Mouse (Mus musculus): ENCODE measurements at regions not wholly inside any gene's neighbourhood (a gene's known extent, or its start where the extent isn't known, plus 50 kb on each side); places are given as distances from the start of the nearest gene placed in this dataset.
A peak's percentile ranks its signal among the peaks of the same experiment; 100 is the strongest.

GRCm38 (mm10) chr2:168372356-168372755 is 90.8 kb upstream of the Kcng1 start:
- peaks cover 6% of the 10 kb centered on the region; the same call in 1 of the 2 replicates for H3K9me3 ChIP-seq (ENCODE audit: low read length)
- DNase-seq (ENCODE audit: low spot score) (no peak), ATAC-seq (ENCODE audit: low FRiP score) (no peak)
- H3K27ac ChIP-seq (ENCODE audit: low read depth, low read length): no peak overlapping the region
- H3K27me3 ChIP-seq (ENCODE audit: insufficient read depth, low read length): no peaks in the 10 kb centered on the region
- H3K9ac ChIP-seq (replicated peaks; ENCODE audit: low read length, poor library complexity, severe bottlenecking): no peak overlapping the region
- H3K4me1 ChIP-seq (ENCODE audit: insufficient read depth, low read length): no peaks in the 10 kb centered on the region
- H3K4me2 ChIP-seq (ENCODE audit: low read depth, low read length, poor library complexity, severe bottlenecking): no peak overlapping the region
- TF ChIP-seq CTCF (IDR thresholded peaks at IDR 0.05): no peak
- no peak overlapping the region for H3K4me3 ChIP-seq (ENCODE audit: low read depth, low read length)
- 92% methylated on average over 5 of the region's 5 CpGs for WGBS
- no peaks in the 10 kb centered on the region for H3K36me3 ChIP-seq (ENCODE audit: insufficient read depth, low read length)

DNA sequence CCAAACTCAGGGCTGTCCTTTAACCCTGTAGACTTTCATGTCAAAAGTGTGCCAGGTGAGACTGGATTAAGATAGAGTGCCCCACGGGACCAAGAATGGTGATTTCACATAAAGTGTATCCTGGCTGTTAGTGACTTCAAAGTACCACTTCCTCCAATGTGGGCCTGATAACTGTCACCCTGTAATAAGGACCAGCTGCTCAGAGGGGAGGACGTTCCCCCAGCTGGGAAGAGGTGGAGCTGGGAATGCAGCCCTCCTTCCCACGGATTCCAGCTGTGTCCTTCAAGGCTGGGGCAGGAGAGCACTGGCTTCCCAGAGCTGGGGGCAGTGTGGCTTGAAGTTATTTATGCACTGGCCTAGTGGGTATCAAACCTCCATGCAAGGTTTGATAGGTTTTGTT is 89.7 kb upstream of the Kcng1 start:
- H3K4me1 ChIP-seq (ENCODE audit: insufficient read depth, low read length): no peaks in the 10 kb centered on the region
- no peak overlapping the region for H3K9ac ChIP-seq (replicated peaks; ENCODE audit: low read length, poor library complexity, severe bottlenecking)
- TF ChIP-seq CTCF (IDR thresholded peaks at IDR 0.05): no peak
- DNase-seq (ENCODE audit: low spot score) (no peak), ATAC-seq (ENCODE audit: low FRiP score) (no peak)
- H3K4me3 ChIP-seq (ENCODE audit: low read depth, low read length): no peak overlapping the region
- H3K9me3 ChIP-seq (ENCODE audit: low read length): peaks cover 6% of the 10 kb centered on the region; the same call in 1 of the 2 replicates
- WGBS: 58% methylated on average over 3 of the region's 3 CpGs
- no peaks in the 10 kb centered on the region for H3K27me3 ChIP-seq (ENCODE audit: insufficient read depth, low read length)
- no peak overlapping the region for H3K4me2 ChIP-seq (ENCODE audit: low read depth, low read length, poor library complexity, severe bottlenecking)
- no peaks in the 10 kb centered on the region for H3K36me3 ChIP-seq (ENCODE audit: insufficient read depth, low read length)
- H3K27ac ChIP-seq (ENCODE audit: low read depth, low read length): no peak overlapping the region

DNA sequence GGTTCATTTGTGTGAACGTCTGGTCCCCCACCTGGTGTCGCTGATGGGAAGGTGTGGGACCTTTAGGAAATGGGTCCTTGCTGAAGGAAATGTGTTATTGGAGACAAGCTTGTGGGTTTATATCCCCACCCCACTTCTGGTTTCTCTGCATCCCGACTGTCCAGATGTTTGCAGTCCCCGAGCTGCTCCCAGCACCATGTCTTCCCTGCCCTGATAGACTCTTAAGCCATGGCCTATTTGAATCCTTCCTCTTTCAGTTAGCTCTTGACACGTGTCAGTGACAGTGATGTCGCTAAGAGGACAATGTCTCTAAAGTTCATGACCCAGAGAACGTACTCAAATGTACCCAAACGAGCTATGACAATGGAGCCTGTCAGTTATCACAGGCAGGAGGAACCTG is 77.7 kb upstream of the Kcng1 start:
- TF ChIP-seq CTCF (IDR thresholded peaks at IDR 0.05): no peak
- ATAC-seq (ENCODE audit: low FRiP score): no peak
- no peaks in the 10 kb centered on the region for H3K27me3 ChIP-seq (ENCODE audit: insufficient read depth, low read length)
- H3K4me2 ChIP-seq (ENCODE audit: low read depth, low read length, poor library complexity, severe bottlenecking): no peak overlapping the region
- H3K9ac ChIP-seq (replicated peaks; ENCODE audit: low read length, poor library complexity, severe bottlenecking): no peak overlapping the region
- H3K36me3 ChIP-seq (ENCODE audit: insufficient read depth, low read length): no peaks in the 10 kb centered on the region
- no peaks in the 10 kb centered on the region for H3K9me3 ChIP-seq (ENCODE audit: low read length)
- DNase-seq (ENCODE audit: low spot score): no peak
- H3K27ac ChIP-seq (ENCODE audit: low read depth, low read length): no peak overlapping the region
- no peak overlapping the region for H3K4me3 ChIP-seq (ENCODE audit: low read depth, low read length)
- peaks cover 2% of the 10 kb centered on the region; the same call in 1 of the 2 replicates for H3K4me1 ChIP-seq (ENCODE audit: insufficient read depth, low read length)
- 68% methylated on average over 8 of the region's 8 CpGs for WGBS

- DNase-seq (ENCODE audit: low spot score) (no peak), ATAC-seq (ENCODE audit: low FRiP score) (no peak)
- no peak for TF ChIP-seq CTCF (IDR thresholded peaks at IDR 0.05)
- H3K4me3 ChIP-seq (ENCODE audit: low read depth, low read length): no peak overlapping the region
- H3K9ac ChIP-seq (replicated peaks; ENCODE audit: low read length, poor library complexity, severe bottlenecking): no peak overlapping the region
- H3K36me3 ChIP-seq (ENCODE audit: insufficient read depth, low read length): no peaks in the 10 kb centered on the region
- H3K4me2 ChIP-seq (ENCODE audit: low read depth, low read length, poor library complexity, severe bottlenecking): no peak overlapping the region
- H3K4me1 ChIP-seq (ENCODE audit: insufficient read depth, low read length): peaks cover 7% of the 10 kb centered on the region; the same call in 1 of the 2 replicates
- H3K27ac ChIP-seq (ENCODE audit: low read depth, low read length): no peak overlapping the region
- H3K27me3 ChIP-seq (ENCODE audit: insufficient read depth, low read length): no peaks in the 10 kb centered on the region
- H3K9me3 ChIP-seq (ENCODE audit: low read length): no peaks in the 10 kb centered on the region
- WGBS: 91% methylated on average over 6 of the region's 6 CpGs
These were observed 77.0 kb upstream of the Kcng1 start for GRCm38 (mm10) chr2:168358551-168358950.

GRCm38 (mm10) chr2:168357815-168358214 is 76.3 kb upstream of the Kcng1 start:
- TF ChIP-seq CTCF (IDR thresholded peaks at IDR 0.05): peak; percentile 49
- Histone ChIP-seq H3K4me3 (ENCODE audit: low read depth, low read length) (no peak overlapping the region), H3K27ac (ENCODE audit: low read depth, low read length) (no peak overlapping the region), H3K36me3 (ENCODE audit: insufficient read depth, low read length) (no peaks in the 10 kb centered on the region), H3K9ac (replicated peaks; ENCODE audit: low read length, poor library complexity, severe bottlenecking) (no peak overlapping the region), H3K4me2 (ENCODE audit: low read depth, low read length, poor library complexity, severe bottlenecking) (no peak overlapping the region), H3K27me3 (ENCODE audit: insufficient read depth, low read length) (no peaks in the 10 kb centered on the region), H3K9me3 (ENCODE audit: low read length) (no peaks in the 10 kb centered on the region), H3K4me1 (ENCODE audit: insufficient read depth, low read length) (peaks cover 8% of the 10 kb centered on the region; the same call in 1 of the 2 replicates)
- ATAC-seq (ENCODE audit: low FRiP score) (no peak), DNase-seq (ENCODE audit: low spot score) (no peak)
- WGBS: 83% methylated on average over 6 of the region's 6 CpGs

GRCm38 (mm10) chr2:168354397-168354796 is 72.9 kb upstream of the Kcng1 start:
- H3K4me2 ChIP-seq (ENCODE audit: low read depth, low read length, poor library complexity, severe bottlenecking): no peak overlapping the region
- no peak overlapping the region for H3K27ac ChIP-seq (ENCODE audit: low read depth, low read length)
- 17% methylated on average over 10 of the region's 10 CpGs for WGBS
- H3K4me1 ChIP-seq (ENCODE audit: insufficient read depth, low read length): peaks cover 8% of the 10 kb centered on the region; the same call in 1 of the 2 replicates
- TF ChIP-seq CTCF (IDR thresholded peaks at IDR 0.05): no peak
- H3K9ac ChIP-seq (replicated peaks; ENCODE audit: low read length, poor library complexity, severe bottlenecking): no peak overlapping the region
- ATAC-seq (ENCODE audit: low FRiP score) (peak; percentile 47; the same call in 1 of the 2 replicates), DNase-seq (ENCODE audit: low spot score) (no peak)
- no peak overlapping the region for H3K4me3 ChIP-seq (ENCODE audit: low read depth, low read length)
- H3K9me3 ChIP-seq (ENCODE audit: low read length): no peaks in the 10 kb centered on the region
- H3K27me3 ChIP-seq (ENCODE audit: insufficient read depth, low read length): no peaks in the 10 kb centered on the region
- no peaks in the 10 kb centered on the region for H3K36me3 ChIP-seq (ENCODE audit: insufficient read depth, low read length)

Measured in midbrain, postnatal 0 days (tissue).